Mouse (Mus musculus): ENCODE data around the gene Atad1. TPM values are rescaled to one million over a fixed set of nuclear protein-coding genes. Genes with fewer than 3 reads are reported as not detected.

The Atad1 gene
- polyA plus RNA-seq, 1 experiment from 2014 or later: 105 TPM

DNA sequence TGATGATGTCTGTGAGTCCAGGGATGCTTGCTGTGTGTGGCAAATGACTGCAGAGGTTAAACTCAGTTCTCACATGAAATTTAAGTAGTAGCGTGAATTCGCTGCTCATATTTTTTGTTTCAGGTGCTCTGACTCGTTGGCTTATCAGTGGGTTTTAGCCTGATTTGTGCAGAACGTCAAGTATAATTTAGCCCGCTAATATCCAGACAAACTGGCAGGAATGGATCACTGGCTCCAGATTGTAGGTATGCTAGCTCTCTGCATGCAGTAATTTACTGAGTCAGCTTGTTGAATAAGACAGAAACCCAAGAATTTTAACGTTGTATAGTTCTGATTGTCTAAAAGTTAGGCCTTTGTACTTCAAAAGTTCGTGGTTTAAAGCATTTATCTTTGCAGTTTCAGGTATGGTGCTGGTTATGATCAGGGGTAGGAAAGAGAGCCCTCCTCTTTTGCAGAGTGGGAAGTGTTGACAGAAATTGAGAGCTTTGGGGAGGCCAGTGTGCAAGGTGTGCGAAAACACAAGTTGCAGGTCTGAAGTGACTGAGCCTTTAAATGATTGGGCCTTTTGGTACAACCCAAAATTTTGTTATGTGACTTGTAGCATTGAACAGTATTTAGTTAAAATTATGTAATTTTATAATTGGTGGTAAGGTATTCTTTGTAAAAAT is 19.9 kb upstream of the Atad1 start:
- no peak for DNase-seq (ENCODE audit: low spot score)
- peak overlapping the region; percentile 97 for H3K4me3 ChIP-seq (ENCODE audit: low read depth, low read length)
- no peak for ATAC-seq (ENCODE audit: insufficient read depth, low FRiP score, low TSS enrichment)
- H3K36me3 ChIP-seq (ENCODE audit: control insufficient read depth, insufficient read depth, low read length): no peaks in the 10 kb centered on the region
- H3K4me2 ChIP-seq (ENCODE audit: low read depth): peak overlapping the region; percentile 96
- H3K9ac ChIP-seq (ENCODE audit: low read length): peak overlapping the region; percentile 26; the same call in 1 of the 2 replicates
- H3K4me1 ChIP-seq (ENCODE audit: control insufficient read depth, insufficient read depth, low read length): peaks cover 6% of the 10 kb centered on the region; the same call in 1 of the 2 replicates
- 3% methylated on average over 8 of the region's 8 CpGs for WGBS
- no peaks in the 10 kb centered on the region for H3K9me3 ChIP-seq (ENCODE audit: control insufficient read depth, low read length)
- no peaks in the 10 kb centered on the region for H3K27me3 ChIP-seq (ENCODE audit: control insufficient read depth, insufficient read depth, low read length)
- no peak overlapping the region for H3K27ac ChIP-seq (ENCODE audit: low read depth, low read length)

DNA sequence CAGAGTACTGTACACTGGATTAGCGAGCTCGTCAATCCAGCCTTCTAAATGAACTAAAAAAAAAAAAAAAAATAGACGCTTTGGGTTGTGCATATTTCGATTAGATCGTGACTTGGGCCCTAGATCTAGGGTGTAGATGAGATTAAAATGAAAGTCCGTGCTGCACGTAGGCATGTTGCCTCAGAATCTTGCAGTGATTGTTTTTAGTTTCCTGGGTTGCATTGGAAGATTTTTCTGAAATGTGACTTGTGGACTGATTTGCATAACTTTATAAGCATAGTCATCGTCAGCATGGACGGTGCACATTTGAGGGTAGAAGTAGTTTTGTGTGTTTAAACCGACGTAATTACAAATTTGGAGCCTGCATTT is 19.2 kb upstream of the Atad1 start:
- H3K27ac ChIP-seq (ENCODE audit: low read depth, low read length): no peak overlapping the region
- H3K4me2 ChIP-seq (ENCODE audit: low read depth): peak overlapping the region; percentile 96
- no peaks in the 10 kb centered on the region for H3K36me3 ChIP-seq (ENCODE audit: control insufficient read depth, insufficient read depth, low read length)
- no peaks in the 10 kb centered on the region for H3K27me3 ChIP-seq (ENCODE audit: control insufficient read depth, insufficient read depth, low read length)
- ATAC-seq (ENCODE audit: insufficient read depth, low FRiP score, low TSS enrichment) (no peak), DNase-seq (ENCODE audit: low spot score) (no peak)
- peaks cover 8% of the 10 kb centered on the region; the same call in 1 of the 2 replicates for H3K4me1 ChIP-seq (ENCODE audit: control insufficient read depth, insufficient read depth, low read length)
- WGBS: 2% methylated on average over 11 of the region's 11 CpGs
- H3K9me3 ChIP-seq (ENCODE audit: control insufficient read depth, low read length): no peaks in the 10 kb centered on the region
- H3K4me3 ChIP-seq (ENCODE audit: low read depth, low read length): peak overlapping the region; percentile 97
- peak overlapping the region; percentile 90 for H3K9ac ChIP-seq (ENCODE audit: low read length)

DNA sequence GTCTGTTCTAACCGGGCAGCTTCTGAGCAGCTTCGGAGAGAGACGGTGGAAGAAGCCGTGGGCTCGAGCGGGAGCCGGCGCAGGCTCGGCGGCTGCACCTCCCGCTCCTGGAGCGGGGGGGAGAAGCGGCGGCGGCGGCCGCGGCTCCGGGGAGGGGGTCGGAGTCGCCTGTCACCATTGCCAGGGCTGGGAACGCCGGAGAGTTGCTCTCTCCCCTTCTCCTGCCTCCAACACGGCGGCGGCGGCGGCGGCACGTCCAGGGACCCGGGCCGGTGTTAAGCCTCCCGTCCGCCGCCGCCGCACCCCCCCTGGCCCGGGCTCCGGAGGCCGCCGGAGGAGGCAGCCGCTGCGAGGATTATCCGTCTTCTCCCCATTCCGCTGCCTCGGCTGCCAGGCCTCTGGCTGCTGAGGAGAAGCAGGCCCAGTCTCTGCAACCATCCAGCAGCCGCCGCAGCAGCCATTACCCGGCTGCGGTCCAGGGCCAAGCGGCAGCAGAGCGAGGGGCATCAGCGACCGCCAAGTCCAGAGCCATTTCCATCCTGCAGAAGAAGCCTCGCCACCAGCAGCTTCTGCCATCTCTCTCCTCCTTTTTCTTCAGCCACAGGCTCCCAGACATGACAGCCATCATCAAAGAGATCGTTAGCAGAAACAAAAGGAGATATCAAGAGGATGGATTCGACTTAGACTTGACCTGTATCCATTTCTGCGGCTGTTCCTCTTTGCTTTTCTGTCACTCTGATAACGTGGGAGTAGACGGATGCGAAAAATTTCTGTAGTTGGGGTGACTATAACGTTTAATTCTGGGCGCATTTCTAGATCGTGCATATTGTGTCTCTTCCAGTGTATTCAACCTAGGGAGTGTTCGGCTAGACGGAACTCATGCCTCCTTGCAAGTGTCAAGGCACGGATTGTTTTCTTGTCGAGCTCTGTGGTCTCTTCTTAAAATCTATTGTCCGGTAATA is 18.5 kb upstream of the Atad1 start:
- Histone ChIP-seq H3K9me3 (ENCODE audit: control insufficient read depth, low read length) (no peaks in the 10 kb centered on the region), H3K27ac (ENCODE audit: low read depth, low read length) (peak overlapping the region; percentile 97), H3K36me3 (ENCODE audit: control insufficient read depth, insufficient read depth, low read length) (no peaks in the 10 kb centered on the region), H3K9ac (ENCODE audit: low read length) (peak overlapping the region; percentile 90), H3K4me1 (ENCODE audit: control insufficient read depth, insufficient read depth, low read length) (peaks cover 8% of the 10 kb centered on the region; the same call in 1 of the 2 replicates), H3K27me3 (ENCODE audit: control insufficient read depth, insufficient read depth, low read length) (no peaks in the 10 kb centered on the region), H3K4me2 (ENCODE audit: low read depth) (peak overlapping the region; percentile 96), H3K4me3 (ENCODE audit: low read depth, low read length) (peak overlapping the region; percentile 97)
- peak; percentile 5 for ATAC-seq (ENCODE audit: insufficient read depth, low FRiP score, low TSS enrichment)
- peak; percentile 68 for DNase-seq (ENCODE audit: low spot score)
- under 1% methylated on average over 64 of the region's 69 CpGs for WGBS

DNA sequence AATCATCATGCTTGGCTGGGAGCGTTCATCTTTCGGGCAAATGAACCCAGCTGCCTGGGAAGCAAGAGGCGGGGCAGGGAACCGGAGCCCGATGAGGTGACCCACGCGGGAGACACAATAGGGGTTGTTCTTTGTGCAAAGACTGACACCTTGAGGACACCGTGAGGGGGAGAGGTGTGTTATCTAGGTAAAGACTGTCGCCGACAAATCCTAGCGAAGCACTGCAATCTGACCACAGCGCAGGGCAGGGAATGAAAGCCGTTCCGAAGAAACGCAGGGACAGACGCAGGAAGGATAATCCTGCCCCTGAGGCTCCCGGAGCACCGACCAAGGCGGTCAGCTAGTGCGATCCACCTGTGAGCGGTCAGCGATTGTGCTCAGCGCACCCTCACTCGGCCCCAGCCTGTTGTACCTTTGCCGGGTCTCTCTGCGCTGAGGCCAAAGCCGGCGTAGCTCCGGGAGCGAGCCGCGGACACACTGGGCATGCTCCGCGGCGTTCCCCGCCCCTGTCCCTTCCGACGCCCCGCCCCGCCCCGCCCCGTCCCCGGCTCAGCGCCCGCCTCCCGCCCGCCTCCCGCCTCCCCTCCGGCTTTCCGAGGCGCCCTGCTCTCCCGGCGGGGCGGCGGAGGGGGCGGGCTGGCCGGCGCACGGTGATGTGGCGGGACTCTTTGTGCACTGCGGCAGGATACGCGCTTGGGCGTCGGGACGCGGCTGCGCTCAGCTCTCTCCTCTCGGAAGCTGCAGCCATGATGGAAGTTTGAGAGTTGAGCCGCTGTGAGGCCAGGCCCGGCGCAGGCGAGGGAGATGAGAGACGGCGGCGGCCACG is 17.5 kb upstream of the Atad1 start, which contains the start of gene Pten:
Gene Pten, plus strand, starts transcription at position 598 of the 826 bp plus-strand sequence.
- H3K4me1 ChIP-seq (ENCODE audit: control insufficient read depth, insufficient read depth, low read length): peaks cover 8% of the 10 kb centered on the region; the same call in 1 of the 2 replicates
- peak within 1 kb of the TSS; percentile 96 for H3K4me2 ChIP-seq (ENCODE audit: low read depth)
- under 1% methylated on average over 58 of the region's 77 CpGs for WGBS
- peak within 1 kb of the TSS; percentile 97 for H3K4me3 ChIP-seq (ENCODE audit: low read depth, low read length)
- H3K9me3 ChIP-seq (ENCODE audit: control insufficient read depth, low read length): no peaks in the 10 kb centered on the region
- H3K9ac ChIP-seq (ENCODE audit: low read length): peak within 1 kb of the TSS; percentile 90
- H3K27me3 ChIP-seq (ENCODE audit: control insufficient read depth, insufficient read depth, low read length): no peaks in the 10 kb centered on the region
- peak within 1 kb of the TSS; percentile 97 for H3K27ac ChIP-seq (ENCODE audit: low read depth, low read length)
- peak; percentile 96 for DNase-seq (ENCODE audit: low spot score)
- H3K36me3 ChIP-seq (ENCODE audit: control insufficient read depth, insufficient read depth, low read length): no peaks in the 10 kb centered on the region
- peak; percentile 90 for ATAC-seq (ENCODE audit: insufficient read depth, low FRiP score, low TSS enrichment)

DNA sequence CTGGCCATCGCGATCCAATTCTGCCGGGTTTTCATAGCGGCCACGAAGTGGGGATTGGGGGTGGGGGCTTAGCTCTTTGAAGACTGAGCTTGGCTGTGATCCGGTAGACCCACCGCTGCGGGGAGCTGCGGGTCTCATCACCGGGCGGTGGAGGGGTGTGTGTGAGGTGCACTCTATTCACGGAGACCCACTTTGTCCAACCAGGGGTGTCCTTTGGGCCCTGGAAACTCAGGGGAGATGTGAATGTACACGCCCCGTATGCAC is 17.0 kb upstream of the Atad1 start:
- H3K9me3 ChIP-seq (ENCODE audit: control insufficient read depth, low read length): no peaks in the 10 kb centered on the region
- H3K9ac ChIP-seq (ENCODE audit: low read length): peak overlapping the region; percentile 90
- peak overlapping the region; percentile 96 for H3K4me2 ChIP-seq (ENCODE audit: low read depth)
- H3K27ac ChIP-seq (ENCODE audit: low read depth, low read length): peak overlapping the region; percentile 86
- peak overlapping the region; percentile 97 for H3K4me3 ChIP-seq (ENCODE audit: low read depth, low read length)
- H3K4me1 ChIP-seq (ENCODE audit: control insufficient read depth, insufficient read depth, low read length): peaks cover 8% of the 10 kb centered on the region; the same call in 1 of the 2 replicates
- 0% methylated on average over 14 of the region's 14 CpGs for WGBS
- peak; percentile 63 for ATAC-seq (ENCODE audit: insufficient read depth, low FRiP score, low TSS enrichment)
- no peaks in the 10 kb centered on the region for H3K36me3 ChIP-seq (ENCODE audit: control insufficient read depth, insufficient read depth, low read length)
- no peaks in the 10 kb centered on the region for H3K27me3 ChIP-seq (ENCODE audit: control insufficient read depth, insufficient read depth, low read length)
- no peak for DNase-seq (ENCODE audit: low spot score)

DNA sequence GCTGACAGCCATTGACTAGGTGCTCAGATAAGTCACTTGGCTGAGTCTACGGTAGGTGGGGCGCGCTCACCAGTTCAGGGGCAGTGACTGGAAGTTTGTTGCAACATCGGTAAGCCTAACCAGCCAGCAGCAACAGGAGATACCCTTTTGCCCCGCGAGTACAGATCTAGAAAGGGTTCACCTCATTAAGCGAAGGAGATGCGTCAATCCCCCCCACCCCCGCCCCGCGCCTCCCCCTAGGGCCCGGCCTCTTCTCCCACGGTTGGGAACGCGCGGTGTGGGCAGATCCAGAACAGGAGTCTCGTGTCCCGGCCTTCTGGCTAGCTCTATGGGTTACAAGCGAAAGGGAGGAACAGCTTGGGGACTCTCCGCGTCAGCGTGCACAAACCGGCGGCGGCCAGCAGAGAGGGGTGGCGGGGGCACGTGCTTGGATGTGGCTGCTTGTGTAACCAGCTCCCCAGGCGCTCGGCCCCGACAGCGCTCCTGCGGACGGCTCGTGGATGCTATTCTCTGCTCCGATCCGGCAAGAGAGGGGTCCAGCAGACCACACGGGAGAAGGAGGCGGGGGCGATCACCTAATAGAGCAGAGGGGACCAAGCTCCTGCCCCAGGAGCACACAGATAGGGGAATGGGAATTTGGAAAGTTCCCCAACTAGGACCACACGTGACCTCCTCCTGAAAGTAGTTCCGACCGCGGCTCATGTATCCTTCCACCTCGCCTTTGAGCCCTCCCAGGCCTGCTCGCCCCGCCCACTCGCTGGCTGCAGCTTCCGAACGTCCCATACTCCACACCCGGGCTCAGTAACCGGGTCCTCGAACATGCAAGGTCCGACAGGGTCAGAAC is 16.4 kb upstream of the Atad1 start:
- Histone ChIP-seq H3K36me3 (ENCODE audit: control insufficient read depth, insufficient read depth, low read length) (no peaks in the 10 kb centered on the region), H3K9ac (ENCODE audit: low read length) (peak overlapping the region; percentile 90), H3K27ac (ENCODE audit: low read depth, low read length) (peak overlapping the region; percentile 86), H3K4me2 (ENCODE audit: low read depth) (peak overlapping the region; percentile 96), H3K27me3 (ENCODE audit: control insufficient read depth, insufficient read depth, low read length) (no peaks in the 10 kb centered on the region), H3K4me3 (ENCODE audit: low read depth, low read length) (peak overlapping the region; percentile 97), H3K4me1 (ENCODE audit: control insufficient read depth, insufficient read depth, low read length) (peaks cover 7% of the 10 kb centered on the region; the same call in 1 of the 2 replicates), H3K9me3 (ENCODE audit: control insufficient read depth, low read length) (no peaks in the 10 kb centered on the region)
- WGBS: under 1% methylated on average over 50 of the region's 53 CpGs
- ATAC-seq (ENCODE audit: insufficient read depth, low FRiP score, low TSS enrichment) (peak; percentile 82), DNase-seq (ENCODE audit: low spot score) (peak; percentile 96)

DNA sequence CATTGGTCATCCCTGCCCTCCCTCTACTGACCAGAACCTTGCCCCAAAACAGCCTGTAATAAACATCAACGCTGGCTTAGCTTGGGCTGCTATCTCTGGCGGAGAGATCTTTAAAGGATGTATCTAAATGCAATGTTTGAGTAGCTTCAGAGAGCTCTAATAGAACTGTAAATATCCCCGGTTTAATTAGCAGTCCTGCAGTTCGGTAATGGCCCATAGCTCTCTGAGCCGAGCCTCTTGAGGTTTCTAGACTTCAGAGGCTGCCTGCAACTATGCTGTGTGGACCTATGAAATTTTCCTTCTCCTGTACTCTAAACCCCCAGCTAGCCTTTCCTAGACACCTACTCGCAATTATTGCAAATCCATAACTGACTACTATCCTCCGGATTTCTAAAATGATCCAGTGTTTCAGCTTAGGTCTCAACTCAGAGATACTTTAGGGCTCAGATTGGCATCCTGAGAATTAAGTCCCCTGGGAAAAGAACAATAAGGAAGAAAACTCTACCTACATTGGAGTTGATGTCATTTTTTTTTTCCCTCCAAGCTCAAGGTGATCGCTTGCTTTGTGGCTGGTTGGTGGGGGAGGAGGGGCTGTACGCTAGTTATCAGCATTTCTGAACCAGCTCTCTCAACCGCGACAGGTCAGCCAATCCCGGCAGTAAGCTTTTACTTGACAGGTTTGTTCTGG is 15.7 kb upstream of the Atad1 start:
- WGBS: 4% methylated on average over 12 of the region's 12 CpGs
- peaks cover 4% of the 10 kb centered on the region; the same call in 1 of the 2 replicates for H3K4me1 ChIP-seq (ENCODE audit: control insufficient read depth, insufficient read depth, low read length)
- H3K27me3 ChIP-seq (ENCODE audit: control insufficient read depth, insufficient read depth, low read length): no peaks in the 10 kb centered on the region
- peak overlapping the region; percentile 90 for H3K9ac ChIP-seq (ENCODE audit: low read length)
- no peaks in the 10 kb centered on the region for H3K36me3 ChIP-seq (ENCODE audit: control insufficient read depth, insufficient read depth, low read length)
- peak overlapping the region; percentile 96 for H3K4me2 ChIP-seq (ENCODE audit: low read depth)
- DNase-seq (ENCODE audit: low spot score) (no peak), ATAC-seq (ENCODE audit: insufficient read depth, low FRiP score, low TSS enrichment) (no peak)
- peak overlapping the region; percentile 97 for H3K4me3 ChIP-seq (ENCODE audit: low read depth, low read length)
- no peaks in the 10 kb centered on the region for H3K9me3 ChIP-seq (ENCODE audit: control insufficient read depth, low read length)
- peak overlapping the region; percentile 83; the same call in 1 of the 2 replicates for H3K27ac ChIP-seq (ENCODE audit: low read depth, low read length)
